Mouse (Mus musculus) lung, adult 2 months (tissue): ENCODE measurements around the gene Rmnd1.

Source experiments
- CTCF ChIP-seq: fragments of 200-500 bp; IDR thresholded peaks from 2 replicates; pipeline ENCODE4 v1.5.1; 2011; ENCODE audit warnings: mild to moderate bottlenecking, low read length, control low read depth; ENCODE audit not compliant: insufficient read depth
- POLR2A ChIP-seq: fragments of 200-500 bp; IDR thresholded peaks from 2 replicates; pipeline ENCODE4 v1.6.1; 2011; ENCODE audit warnings: low read depth, mild to moderate bottlenecking, control low read depth, low read length, borderline replicate concordance; ENCODE audit errors: extremely low read depth

DNA sequence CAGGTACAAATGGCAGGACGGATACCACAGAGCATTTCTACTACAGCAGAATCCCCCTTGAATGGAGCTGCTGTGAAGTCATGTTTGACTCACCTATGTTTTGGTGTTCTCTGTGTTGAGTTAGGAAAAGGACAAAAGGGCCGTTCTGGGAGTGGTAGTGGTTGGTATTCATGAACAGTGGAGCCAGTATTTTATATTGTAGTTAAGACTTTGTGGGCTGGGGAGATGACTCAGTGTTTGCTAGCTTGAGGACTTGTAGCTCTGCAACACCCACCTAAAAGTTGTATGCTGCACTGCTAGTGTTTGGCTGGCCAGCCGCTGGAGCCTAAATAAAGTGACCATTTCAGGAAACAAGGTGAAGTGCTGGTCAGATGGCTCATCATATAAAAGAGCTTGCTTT lies 36.9 kb downstream of the Rmnd1 start:
- TF ChIP-seq CTCF (no peak), POLR2A (no peak)
